Mouse (Mus musculus) ES-E14 (cell line): Measurements from ENCODE around the gene Lyve1.

Experiments
- CHD2 ChIP-seq: IDR thresholded peaks from 2 replicates; pipeline ENCODE4 v1.6.1; 2014; ENCODE audit warnings: mild to moderate bottlenecking, low read depth, low read length, inconsistent platforms
- HCFC1 ChIP-seq: IDR thresholded peaks from 2 replicates; pipeline ENCODE4 v1.6.1; 2012; ENCODE audit warnings: low read length, inconsistent platforms, borderline replicate concordance; ENCODE audit not compliant: insufficient read depth
- MAFK ChIP-seq: IDR thresholded peaks from 2 replicates; pipeline ENCODE4 v1.6.1; 2014; ENCODE audit warnings: mild to moderate bottlenecking, low read depth, low read length, inconsistent platforms; ENCODE audit not compliant: insufficient read depth
- ZC3H11A ChIP-seq: IDR thresholded peaks from 2 replicates; pipeline ENCODE4 v1.6.1; 2012; ENCODE audit warnings: low read depth, mild to moderate bottlenecking, inconsistent platforms, low read length, borderline replicate concordance
- ZNF384 ChIP-seq: IDR thresholded peaks from 2 replicates; pipeline ENCODE4 v1.6.1; 2012; ENCODE audit warnings: low read depth, low read length, inconsistent platforms

GRCm38 (mm10) chr7:110865038-110865437, 2.0 kb upstream of the Lyve1 start:
- TF ChIP-seq HCFC1 (no peak), CHD2 (no peak), MAFK (no peak), ZC3H11A (no peak), ZNF384 (no peak)
